Mouse (Mus musculus) hindlimb bud, embryonic 11.5 days (tissue): Measurements from ENCODE around the gene St6galnac3.
"Not testable (repeated sequence)": the region's sequence is repeated elsewhere in the genome, so short reads cannot be mapped to it uniquely, and the experiment has no call there.

Source experiments
- DNase-seq: peaks from one replicate; pipeline ENCODE4 v3.0.0-alpha.2; 2012; ENCODE audit warnings: low read depth, low spot score; ENCODE audit errors: extremely low spot score

Gene St6galnac3

DNA sequence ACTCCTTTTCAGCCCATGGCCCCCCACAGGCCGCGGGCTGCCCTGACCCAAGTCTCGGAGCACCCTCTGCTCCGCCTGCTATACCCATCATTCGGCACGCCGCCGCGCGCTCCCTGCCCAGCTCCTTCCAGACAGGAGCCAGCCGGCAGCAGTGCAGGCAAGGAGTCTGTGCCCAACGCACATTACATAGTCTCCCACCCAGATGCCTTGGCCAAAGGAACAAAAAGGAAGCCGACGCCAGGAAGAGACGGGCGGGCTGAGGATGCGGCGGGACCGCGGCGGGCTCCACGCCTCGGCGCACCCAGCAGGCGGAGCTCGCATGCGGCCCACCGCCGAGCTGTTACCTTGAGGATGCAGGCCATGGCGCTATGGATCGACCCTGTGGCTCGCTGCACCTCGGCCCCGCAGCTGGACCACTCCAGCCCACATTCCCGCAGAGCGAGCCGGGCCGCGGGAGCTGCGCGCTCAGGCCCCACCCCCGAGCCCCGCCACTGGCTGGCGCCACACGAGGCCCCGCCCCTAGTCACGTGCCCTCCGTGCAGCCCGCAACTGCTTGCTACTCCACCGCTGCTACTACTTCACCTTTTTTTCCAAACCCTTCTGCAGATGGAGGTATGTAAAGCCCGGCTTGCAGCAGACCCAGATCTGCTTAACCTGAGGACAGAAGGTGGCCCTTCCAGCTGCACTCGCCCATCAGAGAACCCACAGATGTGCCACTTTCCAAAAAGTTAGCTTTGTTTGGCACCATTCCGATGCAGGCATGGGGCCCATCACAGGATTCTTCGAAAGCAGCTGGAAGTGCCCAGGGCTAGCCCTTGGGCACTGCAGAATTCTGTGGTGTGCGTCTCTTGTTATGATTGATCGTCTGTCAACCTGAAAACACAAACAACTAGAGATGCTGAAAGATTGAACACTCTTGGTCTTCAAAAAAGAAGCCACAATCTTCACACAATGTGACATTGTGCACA is at the start of gene St6galnac3:
St6galnac3 (minus strand) TSS at position 474 of the 968 bp plus-strand sequence.
- no peak for DNase-seq

GRCm38 (mm10) chr3:153774568-153774967 is 49.6 kb upstream of the St6galnac3 start:
- no peak for DNase-seq

GRCm38 (mm10) chr3:153771479-153771878 is 46.5 kb upstream of the St6galnac3 start:
- no peak for DNase-seq

GRCm38 (mm10) chr3:153770573-153770972 is 45.6 kb upstream of the St6galnac3 start:
- DNase-seq = no peak

DNA sequence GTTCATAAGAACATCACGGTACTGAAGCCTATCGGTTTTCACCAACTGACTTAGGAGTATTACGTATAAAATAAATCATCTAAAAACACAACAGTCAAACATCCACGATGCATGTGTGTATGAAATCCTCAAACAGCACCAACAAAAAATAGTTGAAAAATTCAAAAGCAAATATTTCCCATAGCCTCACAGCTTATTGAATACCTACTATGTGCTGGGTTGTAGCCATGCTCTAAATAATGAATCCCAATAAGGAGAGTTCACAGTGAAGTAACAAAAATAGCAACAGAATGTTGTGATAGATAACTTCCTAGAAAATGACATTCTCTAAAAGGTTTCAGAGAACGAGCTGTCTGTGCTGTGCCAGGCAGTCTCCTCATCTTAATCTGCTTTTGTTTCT is 44.2 kb upstream of the St6galnac3 start:
- DNase-seq = no peak

- DNase-seq = no peak
These were observed 40.2 kb upstream of the St6galnac3 start for GRCm38 (mm10) chr3:153765171-153765570.

DNA sequence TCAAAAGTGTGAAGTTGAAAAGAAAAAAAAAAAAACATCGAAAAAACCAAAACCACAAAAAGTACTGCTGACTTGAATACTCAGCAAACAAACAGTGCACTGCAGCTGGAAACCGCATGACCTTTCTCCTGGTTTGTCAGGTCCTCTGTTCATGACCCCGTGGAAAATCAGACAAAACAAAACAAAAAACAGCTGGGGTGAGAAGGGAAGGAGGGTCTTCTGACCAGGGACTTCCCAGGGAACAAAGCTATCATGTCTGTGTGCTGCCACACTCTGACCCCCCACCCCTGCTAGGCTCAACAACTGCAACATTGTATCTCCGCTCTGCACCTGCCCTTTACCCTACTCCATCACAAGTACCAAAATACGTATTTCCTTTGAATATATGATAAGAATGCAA is 39.8 kb upstream of the St6galnac3 start:
- DNase-seq = no peak

DNA sequence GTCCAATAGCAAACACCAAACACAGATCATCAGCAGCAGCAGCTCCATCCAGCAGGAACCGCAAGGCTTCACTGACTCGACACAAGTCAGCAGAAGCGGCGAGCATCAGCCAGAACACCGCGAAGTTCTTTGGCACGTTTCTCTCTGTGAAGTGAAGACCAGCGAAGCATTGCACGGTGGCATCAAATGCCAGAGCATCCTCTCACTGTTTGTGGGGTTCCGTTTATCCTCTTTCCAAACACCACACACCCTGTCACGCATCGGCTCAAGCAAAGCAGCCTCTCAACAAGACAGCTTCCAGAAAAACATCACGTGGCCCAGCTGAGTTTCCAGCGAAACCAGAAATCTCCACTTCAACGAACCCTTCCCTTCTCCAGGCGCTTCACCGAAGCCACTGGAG is 36.2 kb upstream of the St6galnac3 start:
- no peak for DNase-seq

GRCm38 (mm10) chr3:153759269-153759668 is 34.3 kb upstream of the St6galnac3 start:
- no peak for DNase-seq

GRCm38 (mm10) chr3:153756500-153756996 is 31.6 kb upstream of the St6galnac3 start:
- DNase-seq = no peak

DNA sequence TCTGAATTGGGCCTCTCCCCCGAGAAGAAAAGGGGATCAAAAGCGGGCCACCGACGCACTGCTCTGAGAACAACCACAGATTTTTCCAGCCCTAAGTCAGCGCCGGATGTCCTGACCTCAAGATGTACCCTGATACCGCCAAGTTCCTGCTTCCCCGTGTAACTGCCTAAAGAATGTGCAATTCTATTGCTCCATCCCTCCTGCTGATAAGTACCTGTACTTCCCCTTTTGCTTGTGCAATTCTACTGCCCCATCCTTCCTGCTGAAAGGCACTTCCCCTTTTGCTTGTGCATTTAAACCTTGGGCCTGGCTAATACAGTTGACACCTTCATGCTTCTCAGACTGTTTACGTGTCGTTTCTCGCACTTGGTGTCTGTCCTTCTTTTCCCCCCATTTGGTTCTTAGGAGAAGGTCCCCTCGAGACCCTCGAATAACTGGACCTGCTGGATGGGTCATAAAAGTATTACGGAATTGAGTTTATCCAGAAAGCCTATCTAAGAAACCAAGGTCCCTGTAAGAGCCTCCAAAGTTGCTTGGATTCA is 30.9 kb upstream of the St6galnac3 start:
- not testable (repeated sequence) for DNase-seq

GRCm38 (mm10) chr3:153751435-153751834 is 26.5 kb upstream of the St6galnac3 start:
- DNase-seq = no peak

GRCm38 (mm10) chr3:153749359-153749758 is 24.4 kb upstream of the St6galnac3 start:
- no peak for DNase-seq

DNA sequence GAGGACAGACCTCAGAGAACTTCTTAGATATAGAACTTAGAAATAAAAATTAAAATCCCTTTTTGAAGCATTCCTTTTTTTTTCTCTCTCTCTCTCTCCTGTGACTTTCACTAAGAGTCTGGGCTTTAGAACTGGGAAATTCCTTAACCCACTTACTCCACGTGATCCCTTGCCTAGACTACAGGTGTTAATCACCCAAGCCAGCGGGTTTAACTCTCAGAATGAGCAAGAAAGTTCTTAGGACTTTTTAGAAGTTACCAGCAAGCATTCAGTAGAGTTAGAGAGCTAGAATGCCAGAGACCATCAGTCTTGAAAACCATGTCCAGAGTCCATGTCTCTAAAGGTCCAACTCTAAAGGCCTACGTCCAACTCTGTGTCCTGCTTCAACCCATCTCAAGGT is 23.3 kb upstream of the St6galnac3 start:
- no peak for DNase-seq

- no peak for DNase-seq
These were observed 20.1 kb upstream of the St6galnac3 start for GRCm38 (mm10) chr3:153745099-153745498.

GRCm38 (mm10) chr3:153744447-153744846 is 19.5 kb upstream of the St6galnac3 start:
- DNase-seq = no peak

- no peak for DNase-seq
These were observed 16.8 kb upstream of the St6galnac3 start for GRCm38 (mm10) chr3:153741800-153742199.

GRCm38 (mm10) chr3:153739351-153739750 is 14.4 kb upstream of the St6galnac3 start:
- no peak for DNase-seq

DNA sequence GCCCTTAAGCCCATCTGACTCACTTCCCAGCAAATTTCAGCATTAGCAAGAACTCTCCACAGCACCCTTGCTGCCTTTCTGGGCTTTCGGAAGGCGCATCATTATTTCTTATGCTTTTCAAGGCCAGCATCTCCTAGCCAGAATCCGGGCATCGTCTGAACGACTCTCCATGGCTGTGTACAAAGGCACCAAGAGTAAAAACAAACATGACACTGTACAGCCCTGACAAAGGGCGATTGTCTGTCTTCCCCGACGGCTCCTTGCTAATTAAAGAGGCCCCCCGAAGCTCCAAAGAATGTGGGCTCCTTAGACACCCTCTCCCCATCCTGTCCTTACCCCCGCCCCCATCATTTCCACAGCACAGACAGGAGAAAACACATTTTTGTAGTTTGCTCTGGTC is 13.4 kb upstream of the St6galnac3 start:
- DNase-seq = no peak

DNA sequence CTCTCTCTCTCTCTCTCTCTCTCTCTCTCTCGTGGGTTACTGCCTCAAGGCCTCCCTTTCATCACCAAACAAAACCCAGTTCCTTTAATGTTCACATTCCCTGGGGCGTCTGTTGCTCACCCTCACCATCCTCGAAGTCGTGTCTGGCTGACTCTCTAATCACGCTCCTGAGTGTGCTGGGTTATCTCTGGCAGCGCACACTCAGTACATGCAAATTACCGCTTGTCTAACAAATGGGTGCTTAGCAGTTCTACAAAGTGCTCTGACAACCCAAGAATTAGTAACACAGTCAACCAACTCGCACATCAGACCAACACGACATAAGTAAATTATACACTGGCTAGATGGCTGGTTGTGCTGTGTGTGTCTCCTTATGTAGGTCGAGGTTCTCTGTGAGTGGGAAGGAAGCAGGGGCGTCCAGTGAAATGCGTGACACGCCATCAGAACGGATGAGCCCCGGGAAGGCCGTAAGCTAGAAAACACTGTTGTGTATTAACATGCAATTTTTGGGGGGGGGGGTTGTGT is 11.8 kb upstream of the St6galnac3 start:
- no peak for DNase-seq

GRCm38 (mm10) chr3:153735796-153736549 is 11.0 kb upstream of the St6galnac3 start:
- no peak for DNase-seq
